Mouse (Mus musculus) CD4-positive, CD25-positive, alpha-beta regulatory T cell (primary cell): ENCODE results near the gene Olfr649. TPM values are rescaled to one million over a fixed set of nuclear protein-coding genes. Genes with fewer than 3 reads are reported as not detected.

Experiments
- polyA plus RNA-seq: library from polyadenylated mRNA; unstranded; fragments of 100-300 nt; shearing (Covaris generic); gene quantifications from one replicate; pipeline ENCODE4 v1.2.1, GENCODE M21; 2017

Olfr649 gene
- not detected for polyA plus RNA-seq

GRCm38 (mm10) chr7:104195885-104196284 lies at the start of gene Olfr649:
TSS of gene Olfr649 (minus strand) at chr7:104195985.

GRCm38 (mm10) chr7:104244287-104245181 lies 48.7 kb upstream of the Olfr649 start, which contains the start of gene Trim34a:
TSS of gene Trim34a (plus strand) at chr7:104244457.

GRCm38 (mm10) chr7:104218701-104219569 lies 23.1 kb upstream of the Olfr649 start, which contains the start of gene Trim6:
TSS of gene Trim6 (plus strand) at chr7:104218793.

GRCm38 (mm10) chr7:104183292-104183691 lies 12.5 kb downstream of the Olfr649 start, which contains the start of gene Olfr648:
TSS of gene Olfr648 (minus strand) at chr7:104183392.

GRCm38 (mm10) chr7:104150456-104150855 lies 45.3 kb downstream of the Olfr649 start, which contains the start of gene Ubqlnl:
TSS of gene Ubqlnl (minus strand) at chr7:104150556.

GRCm38 (mm10) chr7:104143179-104143578 lies 52.6 kb downstream of the Olfr649 start, which contains the start of gene Ubqln3:
TSS of gene Ubqln3 (minus strand) at chr7:104143279.

Other genes with a start within 250 kb of the Olfr649 start
- gene Olfr635, start 224.8 kb downstream of the Olfr649 start, polyA plus RNA-seq: 0.02 TPM
- not detected for gene Olfr638, start 197.2 kb downstream of the Olfr649 start, polyA plus RNA-seq
- 0.02 TPM for gene Olfr639, start 178.7 kb downstream of the Olfr649 start, polyA plus RNA-seq
- gene Olfr640, start 170.4 kb downstream of the Olfr649 start, polyA plus RNA-seq: not detected
- not detected for gene Olfr641, start 160.5 kb downstream of the Olfr649 start, polyA plus RNA-seq
- gene Olfr642, start 143.3 kb downstream of the Olfr649 start, polyA plus RNA-seq: not detected
- not detected for gene 4930516K23Rik, start 134.5 kb downstream of the Olfr649 start, polyA plus RNA-seq
- not detected for gene Olfr644, start 124.1 kb downstream of the Olfr649 start, polyA plus RNA-seq
- gene Olfr645, start 110.5 kb downstream of the Olfr649 start, polyA plus RNA-seq: not detected
- not detected for gene Olfr646, start 91.1 kb downstream of the Olfr649 start, polyA plus RNA-seq
- gene Ubqln5, start 66.2 kb downstream of the Olfr649 start, polyA plus RNA-seq: not detected
- gene Olfr643, start 58.6 kb downstream of the Olfr649 start, polyA plus RNA-seq: not detected
- gene Ubqln3, start 52.7 kb downstream of the Olfr649 start, polyA plus RNA-seq: not detected
- not detected for gene Ubqlnl, start 45.4 kb downstream of the Olfr649 start, polyA plus RNA-seq
- gene Olfm5, start 31.2 kb downstream of the Olfr649 start, polyA plus RNA-seq: not detected
- 0.17 TPM for gene Olfr648, start 12.6 kb downstream of the Olfr649 start, polyA plus RNA-seq
- 1.9 TPM for gene Trim6, start 22.8 kb upstream of the Olfr649 start, polyA plus RNA-seq
- gene Trim34a, start 48.5 kb upstream of the Olfr649 start, polyA plus RNA-seq: 46.0 TPM
- 37.0 TPM for gene Trim5, start 92.1 kb upstream of the Olfr649 start, polyA plus RNA-seq
- 153 TPM for gene Trim12a, start 119.5 kb upstream of the Olfr649 start, polyA plus RNA-seq
- gene Trim34b, start 133.5 kb upstream of the Olfr649 start, polyA plus RNA-seq: 1.8 TPM
- gene Trim12c, start 157.4 kb upstream of the Olfr649 start, polyA plus RNA-seq: 26.2 TPM
- gene Trim30b, start 173.9 kb upstream of the Olfr649 start, polyA plus RNA-seq: 1.3 TPM
- gene Trim30c, start 204.9 kb upstream of the Olfr649 start, polyA plus RNA-seq: 0.72 TPM